ENCODE assay signal across 9 mouse cellular contexts in genomic region chr1:151616555-151617205, GRCm38 (mm10). TPM values are rescaled to one million over a fixed set of nuclear protein-coding genes. Genes with fewer than 3 reads are reported as not detected.
DNase-seq lines count a peak whose midpoint lies in the region; ATAC-seq and TF ChIP-seq lines count a peak whose summit lies in the region.
"Had no signal": no experiment of that assay in that cellular context is flagged by ENCODE, and none has a peak within 500 bp of the region (broad histone marks: within the 10 kb centered on the region; RNA-seq: fewer than 3 reads in every experiment).

No protein-coding gene starts in this region.

- TF ChIP-seq CTCF in C2C12 (IDR thresholded peaks at IDR 0.05; ENCODE audit: control insufficient read depth, insufficient read depth, insufficient read length), result no peak

- ATAC-seq in liver, embryonic 13.5 days (ENCODE audit: low read depth), result peak; percentile 92
- ATAC-seq in forebrain, embryonic 11.5 days (replicated peaks; ENCODE audit: low FRiP score), result no peak
- no peak for ATAC-seq in granulocyte monocyte progenitor cell, adult 5-6 weeks (replicated peaks; ENCODE audit: poor library complexity, severe bottlenecking)

- H3K4me3 ChIP-seq in heart, embryonic 10.5 days, result no peak overlapping the region
- H3K4me3 ChIP-seq in C2C12 (ENCODE audit: insufficient read depth, poor library complexity, severe bottlenecking), result no peak overlapping the region
- no peak overlapping the region for H3K4me3 ChIP-seq in liver, embryonic 13.5 days (replicated peaks)
- H3K4me3 ChIP-seq in forebrain, embryonic 11.5 days (ENCODE audit: low read depth, low read length), result no peak overlapping the region
- H3K4me3 ChIP-seq: neural tube, embryonic 12.5 days had no signal

- no peaks in the 10 kb centered on the region for H3K79me2 ChIP-seq in C2C12 (ENCODE audit: control insufficient read depth, insufficient read depth)

- no peaks in the 10 kb centered on the region for H3K36me3 ChIP-seq in heart, embryonic 10.5 days
- H3K36me3 ChIP-seq in C2C12 (ENCODE audit: control insufficient read depth, insufficient read depth), result no peaks in the 10 kb centered on the region
- no peaks in the 10 kb centered on the region for H3K36me3 ChIP-seq in liver, embryonic 13.5 days
- no peaks in the 10 kb centered on the region for H3K36me3 ChIP-seq in forebrain, embryonic 11.5 days (ENCODE audit: control insufficient read depth, insufficient read depth, low read length)
- H3K36me3 ChIP-seq: neural tube, embryonic 12.5 days had no signal

- no peaks in the 10 kb centered on the region for H3K9me3 ChIP-seq in heart, embryonic 10.5 days
- H3K9me3 ChIP-seq in liver, embryonic 13.5 days (replicated peaks), result no peaks in the 10 kb centered on the region
- H3K9me3 ChIP-seq in forebrain, embryonic 11.5 days (ENCODE audit: control insufficient read depth, low read length), result no peaks in the 10 kb centered on the region
- H3K9me3 ChIP-seq: neural tube, embryonic 12.5 days had no signal

- H3K27me3 ChIP-seq in heart, embryonic 10.5 days (ENCODE audit: insufficient read depth, poor library complexity, severe bottlenecking), result no peaks in the 10 kb centered on the region
- H3K27me3 ChIP-seq in C2C12 (ENCODE audit: control insufficient read depth, insufficient read depth, insufficient read length), result no peaks in the 10 kb centered on the region
- no peaks in the 10 kb centered on the region for H3K27me3 ChIP-seq in liver, embryonic 13.5 days
- no peaks in the 10 kb centered on the region for H3K27me3 ChIP-seq in forebrain, embryonic 11.5 days (ENCODE audit: control insufficient read depth, insufficient read depth, low read length)
- H3K27me3 ChIP-seq: neural tube, embryonic 12.5 days had no signal

- DNase-seq in heart, embryonic 10.5 days (ENCODE audit: low spot score), result peak; percentile 86
- DNase-seq in heart, postnatal 4 days, result no peak
- DNase-seq in adrenal gland, postnatal 14 days, result peak; percentile 66
- DNase-seq in liver, embryonic 13.5 days, result peak; percentile 66
- no peak for DNase-seq in forebrain, embryonic 11.5 days (ENCODE audit: low spot score)
- no peak for DNase-seq in gastrocnemius, postnatal 36 days

- peaks cover 4% of the 10 kb centered on the region for H3K4me1 ChIP-seq in heart, embryonic 10.5 days
- peaks cover 45% of the 10 kb centered on the region for H3K4me1 ChIP-seq in liver, embryonic 13.5 days (replicated peaks)
- no peaks in the 10 kb centered on the region for H3K4me1 ChIP-seq in forebrain, embryonic 11.5 days (replicated peaks; ENCODE audit: control insufficient read depth, insufficient read depth, low read length)
- H3K4me1 ChIP-seq: neural tube, embryonic 12.5 days had no signal

- WGBS in heart, embryonic 10.5 days, result 87% methylated on average over 7 of the region's 7 CpGs
- WGBS in liver, embryonic 13.5 days (ENCODE audit: insufficient replicate concordance), result 67% methylated on average over 7 of the region's 7 CpGs
- 86% methylated on average over 7 of the region's 7 CpGs for WGBS in forebrain, embryonic 11.5 days

- no peak overlapping the region for H3K4me2 ChIP-seq in liver, embryonic 13.5 days
- H3K4me2 ChIP-seq in forebrain, embryonic 11.5 days (ENCODE audit: low read depth, low read length, severe bottlenecking), result no peak overlapping the region
- H3K4me2 ChIP-seq: neural tube, embryonic 12.5 days had no signal

- H3K27ac ChIP-seq in heart, embryonic 10.5 days, result no peak overlapping the region
- H3K27ac ChIP-seq in liver, embryonic 13.5 days, result peak overlapping the region; percentile 48
- H3K27ac ChIP-seq in forebrain, embryonic 11.5 days (ENCODE audit: low read depth, low read length), result no peak overlapping the region
- H3K27ac ChIP-seq: neural tube, embryonic 12.5 days had no signal

- H3K9ac ChIP-seq in liver, embryonic 13.5 days, result no peak overlapping the region
- H3K9ac ChIP-seq in forebrain, embryonic 11.5 days (ENCODE audit: low read length), result no peak overlapping the region
- H3K9ac ChIP-seq: neural tube, embryonic 12.5 days had no signal

- intact Hi-C loops in gastrocnemius, postnatal 36 days (cut with DNase I), result no loop called here

- no peaks in the 10 kb centered on the region for H3K79me3 ChIP-seq in C2C12 (ENCODE audit: low read depth)

- H3ac ChIP-seq in C2C12 (ENCODE audit: control insufficient read depth, insufficient read length, low read depth), result no peak overlapping the region

TF ChIP-seq in C2C12, 6 proteins besides CTCF, POLR2A, EP300 and RAD21:
- peak; percentile 90 for TF ChIP-seq FOSL1 (IDR thresholded peaks at IDR 0.05; ENCODE audit: insufficient read depth, low read length, poor library complexity, severe bottlenecking)
- no peak for TF ChIP-seq CEBPB (IDR thresholded peaks at IDR 0.05; ENCODE audit: low read depth)

RNA-seq across cellular contexts. Expression of gene Fam129a, which starts 45.7 kb away (rescaled TPM):
- 2.0 and 5.6 TPM in 2 replicates for polyA plus RNA-seq in heart, embryonic 10.5 days (2016; fragmentation: Nextera tagmentation; extraction: Ambion mirVana)
- total RNA-seq in heart, postnatal 4 days (2021), result 10 to 100 TPM; 37.7 to 39.9 TPM
- polyA plus RNA-seq in C2C12 (2012; fragmentation: generic; extraction: Trizol), result 1.7 TPM
- total RNA-seq in adrenal gland, postnatal 14 days (2021), result 102 and 121 TPM in 2 replicates
- 2.5 and 3.0 TPM in 2 replicates for polyA plus RNA-seq in liver, embryonic 13.5 days (2015; fragmentation: Nextera tagmentation; extraction: Ambion mirVana)
- polyA plus RNA-seq in forebrain, embryonic 11.5 days (2014; fragmentation: Nextera tagmentation; extraction: Ambion mirVana), result 1.1 and 1.3 TPM in 2 replicates
- total RNA-seq in gastrocnemius, postnatal 36 days (2021), result 10 to 100 TPM in 1 of 2 experiments, 1 to 10 TPM in 1; 9.5 to 10.4 TPM
- 3.3 and 4.6 TPM in 2 replicates for total RNA-seq in granulocyte monocyte progenitor cell, adult 5-6 weeks (2014; fragmentation: Nextera tagmentation)
- 6.3 and 6.5 TPM in 2 replicates for total RNA-seq in granulocyte monocyte progenitor cell, adult 5-6 weeks (2017)

Comparison
In these comparisons a context has a peak if more than half of its experiments do, and no peak if none do; other contexts are left out.
1. DNase-seq: peak in heart, embryonic 10.5 days (single experiment), adrenal gland, postnatal 14 days (single experiment) and liver, embryonic 13.5 days (single experiment); none in heart, postnatal 4 days (single experiment), forebrain, embryonic 11.5 days (single experiment) and gastrocnemius, postnatal 36 days (0 of 2).